Mouse (Mus musculus): ENCODE results near the gene Sclt1.

- TF ChIP-seq POLR2A (IDR thresholded peaks at IDR 0.05; ENCODE audit: borderline replicate concordance, extremely low read depth, insufficient read depth, insufficient read length, poor library complexity, severe bottlenecking) (no peak), CTCF (IDR thresholded peaks at IDR 0.05; ENCODE audit: borderline replicate concordance, extremely low read depth, insufficient read depth, insufficient read length) (no peak)
Measured at GRCm38 (mm10) chr3:41586330-41586729, 156.0 kb downstream of the Sclt1 start.

All from brain, embryonic 14.5 days (tissue).